ENCODE assay signal across 25 mouse cellular contexts in the genomic region with DNA sequence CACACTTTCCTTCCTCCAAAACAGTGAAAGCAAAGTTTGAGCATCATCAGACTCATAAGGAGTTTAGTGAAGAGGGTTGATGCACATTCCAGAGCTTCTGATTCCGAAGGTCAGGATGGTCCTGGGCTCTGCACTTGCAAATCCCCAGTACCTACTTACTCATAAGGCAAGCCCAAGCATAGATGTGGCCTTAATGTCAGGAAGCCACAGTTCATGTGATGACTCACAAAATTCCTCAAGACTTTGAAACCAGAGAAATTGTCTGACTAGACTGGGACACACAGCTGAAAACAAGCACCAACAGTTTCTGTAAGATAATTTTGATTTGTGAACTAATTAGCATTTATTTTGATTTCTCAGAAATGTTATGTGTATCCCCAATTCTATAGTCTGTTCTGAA. TPM values are rescaled to one million over a fixed set of nuclear protein-coding genes. Genes with fewer than 3 reads are reported as not detected.
A peak's percentile ranks its signal among the peaks of the same experiment; 100 is the strongest.
DNase-seq lines count a peak whose midpoint lies in the region; ATAC-seq and TF ChIP-seq lines count a peak whose summit lies in the region.
"Had no signal": no experiment of that assay in that cellular context is flagged by ENCODE, and none has a peak within 500 bp of the region (broad histone marks: within the 10 kb centered on the region; RNA-seq: fewer than 3 reads in every experiment).

No protein-coding gene starts in this region.

- no peaks in the 10 kb centered on the region for H3K27me3 ChIP-seq in C2C12 (ENCODE audit: control insufficient read depth, insufficient read depth, insufficient read length)
- no peaks in the 10 kb centered on the region for H3K27me3 ChIP-seq in Patski
- H3K27me3 ChIP-seq: embryonic facial prominence, embryonic 13.5 days; embryonic facial prominence, embryonic 15.5 days; forebrain, embryonic 12.5 days had no signal

- H3ac ChIP-seq in C2C12 (ENCODE audit: control insufficient read depth, insufficient read length, low read depth), result no peak overlapping the region

- peak; percentile 8 for DNase-seq in adrenal gland, adult 2 months
- no peak for DNase-seq in adrenal gland, adult 18-20 months (ENCODE audit: low spot score in 2 of 2)
- peak; percentile 30 for DNase-seq in 3134 (ENCODE audit: extremely low read depth, insufficient read length, low spot score)
- no peak for DNase-seq in Patski (ENCODE audit: low read depth, low spot score)
- DNase-seq in gastrocnemius, postnatal 36 days, result no peak
- no peak for DNase-seq in urinary bladder, adult 2 months (ENCODE audit: low spot score)
- no peak for DNase-seq in heart, postnatal 25 days (ENCODE audit: low spot score)
- DNase-seq: adrenal gland, postnatal 10 days; adrenal gland, postnatal 25 days; B cell, adult 2 months; cerebellum, adult 11 months; cerebellum, adult 18-20 months; cerebellum, adult 8-10 months; cerebellum, adult 9-11 months; cerebellum, postnatal 14 days; cerebellum, postnatal 36 days; embryo, embryonic 11 days; forebrain, postnatal 0 days had no signal

- peak; percentile 57 for ATAC-seq in Patski
- ATAC-seq: forebrain, embryonic 14.5 days; forebrain, postnatal 0 days had no signal

- no peaks in the 10 kb centered on the region for H3K79me3 ChIP-seq in C2C12 (ENCODE audit: low read depth)

- POLR2A ChIA-PET in Patski (lab: Charles Lee), result no interaction called here

- in situ Hi-C loops in Patski (cut with MboI; ENCODE audit: low pct_unique_long_range_greater_than_20kb), result no loop called here

- TF ChIP-seq CTCF in C2C12 (IDR thresholded peaks at IDR 0.05; ENCODE audit: control insufficient read depth, insufficient read depth, insufficient read length) (no peak), Patski (IDR thresholded peaks at IDR 0.05) (no peak)

- H3K36me3 ChIP-seq in C2C12 (ENCODE audit: control insufficient read depth, insufficient read depth), result no peaks in the 10 kb centered on the region
- H3K36me3 ChIP-seq: embryonic facial prominence, embryonic 13.5 days; embryonic facial prominence, embryonic 15.5 days; forebrain, embryonic 12.5 days; G1E had no signal

- no peak overlapping the region for H3K4me3 ChIP-seq in C2C12 (ENCODE audit: insufficient read depth, poor library complexity, severe bottlenecking)
- H3K4me3 ChIP-seq: embryonic facial prominence, embryonic 13.5 days; embryonic facial prominence, embryonic 15.5 days; erythroblast, embryonic 14.5 days; forebrain, embryonic 12.5 days had no signal

- no peaks in the 10 kb centered on the region for H3K79me2 ChIP-seq in C2C12 (ENCODE audit: control insufficient read depth, insufficient read depth)

- intact Hi-C loops in gastrocnemius, postnatal 36 days (cut with DNase I), result no loop called here
- intact Hi-C loops in heart, postnatal 25 days (cut with DNase I), result no loop called here

- CTCF ChIA-PET in Patski (lab: Charles Lee), result no interaction called here

TF ChIP-seq in C2C12, 6 proteins besides CTCF, POLR2A, EP300 and RAD21:
- peak; percentile 28 for TF ChIP-seq FOSL1 (IDR thresholded peaks at IDR 0.05; ENCODE audit: insufficient read depth, low read length, poor library complexity, severe bottlenecking)
- TF ChIP-seq MAX (IDR thresholded peaks at IDR 0.05), result no peak
- TF ChIP-seq MYOG (IDR thresholded peaks at IDR 0.05; ENCODE audit: control insufficient read depth, extremely low read depth, insufficient read length), result no peak
- no peak for TF ChIP-seq MYOD1 (IDR thresholded peaks at IDR 0.05; ENCODE audit: control insufficient read depth, insufficient read length, low read depth)
TF ChIP-seq in C2C12: peak in this region for 1.

RNA-seq across cellular contexts. Expression of a gene that starts 42.7 kb away (rescaled TPM):
- 10 to 100 TPM; 32.0 to 48.9 TPM for total RNA-seq in adrenal gland, adult 2 months (2021)
- 4.5 and 7.6 TPM in 2 replicates for polyA plus RNA-seq in adrenal gland, adult 2 months (2012; rRNA removed)
- 10 to 100 TPM; 37.2 to 40.1 TPM for total RNA-seq in adrenal gland, adult 18-20 months (2021)
- polyA plus RNA-seq in C2C12 (2012; fragmentation: generic; extraction: Trizol) (3.0 TPM), Patski (2021) (26.5 TPM)
- total RNA-seq in gastrocnemius, postnatal 36 days (2021), result 10 to 100 TPM; 19.5 to 27.3 TPM
- polyA plus RNA-seq in urinary bladder, adult 2 months (2012; rRNA removed), result 259 and 335 TPM in 2 replicates
- total RNA-seq in heart, postnatal 25 days (2021), result 10 to 100 TPM; 71.2 to 71.9 TPM
- polyA plus RNA-seq: erythroblast, embryonic 14.5 days; G1E had no signal

Comparison
In these comparisons a context has a peak if more than half of its experiments do, and no peak if none do; other contexts are left out.
1. DNase-seq: peak in adrenal gland, adult 2 months (single experiment) and 3134 (single experiment); none in adrenal gland, adult 18-20 months (0 of 2), Patski (single experiment), gastrocnemius, postnatal 36 days (0 of 2), urinary bladder, adult 2 months (single experiment) and heart, postnatal 25 days (single experiment).